Mouse (Mus musculus) CH12.LX (cell line): Measurements from ENCODE around the gene 4930438A08Rik. TPM values are rescaled to one million over a fixed set of nuclear protein-coding genes. Genes with fewer than 3 reads are reported as not detected.

ENCODE experiments used
- DNase-seq: peaks from one replicate; pipeline ENCODE4 v3.0.0-alpha.2; 2013; ENCODE audit errors: extremely low read depth
- H3K27ac ChIP-seq: 2 replicates; pipeline ENCODE4 v1.5.1; 2012; ENCODE audit warnings: low read depth, mild to moderate bottlenecking, control low read depth, moderate library complexity; ENCODE audit not compliant: insufficient read depth
- H3K27me3 ChIP-seq: replicated peaks from 2 replicates; pipeline ENCODE3; 2012; ENCODE audit warnings: inconsistent platforms
- H3K36me3 ChIP-seq, 2 experiments: replicated peaks in 1 of 2; 2 replicates each; pipeline versions ENCODE3 to v1.6.1; 2012; ENCODE audit warnings: inconsistent platforms in 1 of 2, low read length in 1 of 2, mild to moderate bottlenecking in 1 of 2, mixed read lengths in 1 of 2, moderate library complexity in 1 of 2; ENCODE audit not compliant: control insufficient read depth in 1 of 2, insufficient read depth in 1 of 2
- H3K4me1 ChIP-seq, 2 experiments: 2 replicates each; pipeline ENCODE4 v1.6.1; 2012; ENCODE audit warnings: inconsistent platforms in 1 of 2, moderate library complexity in 1 of 2; ENCODE audit not compliant: insufficient read depth in 2 of 2, control insufficient read depth in 1 of 2
- H3K4me2 ChIP-seq: 2 replicates; pipeline ENCODE4 v1.6.1; 2012; ENCODE audit warnings: low read depth, mild to moderate bottlenecking, control low read depth; ENCODE audit not compliant: poor library complexity, insufficient read depth, severe bottlenecking
- H3K4me3 ChIP-seq, 3 experiments: fragments of 150-350 bp in 1 of 3; sonication (generic) in 1 of 3; replicated peaks in 1 of 3; 2 replicates each; pipeline versions ENCODE3 to v1.5.1; 2011 to 2012; ENCODE audit warnings: low read depth in 2 of 3, low read length in 2 of 3, mild to moderate bottlenecking in 2 of 3, moderate library complexity in 2 of 3, control low read depth in 1 of 3, improper control_type of control experiment in 1 of 3, inconsistent platforms in 1 of 3, mixed read lengths in 1 of 3; ENCODE audit not compliant: poor library complexity in 1 of 3
- H3K79me2 ChIP-seq: replicated peaks from 2 replicates; pipeline ENCODE4 v1.6.1; 2012; ENCODE audit warnings: mild to moderate bottlenecking, moderate library complexity; ENCODE audit not compliant: control insufficient read depth, poor library complexity, insufficient read depth, severe bottlenecking; ENCODE audit errors: extremely low read depth
- H3K9ac ChIP-seq: 2 replicates; pipeline ENCODE4 v1.6.1; 2012; ENCODE audit warnings: low read depth, mild to moderate bottlenecking, control low read depth, moderate library complexity; ENCODE audit not compliant: insufficient read depth
- H3K9me3 ChIP-seq: replicated peaks from 2 replicates; pipeline ENCODE3; 2012; ENCODE audit warnings: low read length, inconsistent platforms, mixed read lengths
- CHD1 ChIP-seq: IDR thresholded peaks from 2 replicates; pipeline ENCODE4 v1.6.1; 2012; ENCODE audit warnings: low read depth, low read length, improper control_type of control experiment, inconsistent platforms
- CHD2 ChIP-seq: IDR thresholded peaks from 2 replicates; pipeline ENCODE4 v1.6.1; 2011; ENCODE audit warnings: low read length, improper control_type of control experiment
- ELF1 ChIP-seq: IDR thresholded peaks from 2 replicates; pipeline ENCODE4 v1.6.1; 2014; ENCODE audit warnings: low read depth, mild to moderate bottlenecking, inconsistent platforms, low read length, improper control_type of control experiment
- EP300 ChIP-seq: IDR thresholded peaks from 2 replicates; pipeline ENCODE4 v1.6.1; 2011; ENCODE audit warnings: low read length, improper control_type of control experiment
- HCFC1 ChIP-seq: IDR thresholded peaks from 2 replicates; pipeline ENCODE4 v1.6.1; 2012; ENCODE audit warnings: low read depth, mild to moderate bottlenecking, inconsistent platforms, low read length, improper control_type of control experiment
- JUN ChIP-seq: IDR thresholded peaks from 2 replicates; pipeline ENCODE4 v1.6.1; 2011; ENCODE audit warnings: low read depth, mild to moderate bottlenecking, low read length, improper control_type of control experiment, moderate library complexity; ENCODE audit not compliant: insufficient read depth
- MAFK ChIP-seq: IDR thresholded peaks from 2 replicates; pipeline ENCODE4 v1.6.1; 2011; ENCODE audit warnings: low read length, improper control_type of control experiment; ENCODE audit not compliant: insufficient replicate concordance
- PAX5 ChIP-seq: IDR thresholded peaks from 2 replicates; pipeline ENCODE4 v1.6.1; 2012; ENCODE audit warnings: low read length, inconsistent platforms, mixed read lengths
- POLR2A ChIP-seq: IDR thresholded peaks from 2 replicates; pipeline ENCODE4 v1.6.1; 2011; ENCODE audit warnings: low read depth, mild to moderate bottlenecking, improper control_type of control experiment, low read length
- POLR2AphosphoS2 ChIP-seq: IDR thresholded peaks from 2 replicates; pipeline ENCODE4 v1.6.1; 2011; ENCODE audit warnings: low read depth, low read length, improper control_type of control experiment
- SMC3 ChIP-seq: IDR thresholded peaks from 2 replicates; pipeline ENCODE4 v1.6.1; 2011; ENCODE audit warnings: low read depth, low read length, improper control_type of control experiment
- ZC3H11A ChIP-seq: IDR thresholded peaks from 2 replicates; pipeline ENCODE4 v1.6.1; 2012; ENCODE audit warnings: low read depth, mild to moderate bottlenecking, inconsistent platforms, low read length, improper control_type of control experiment
- ZMIZ1 ChIP-seq: IDR thresholded peaks from 2 replicates; pipeline ENCODE4 v1.6.1; 2012; ENCODE audit warnings: low read depth, mild to moderate bottlenecking, inconsistent platforms, low read length, improper control_type of control experiment
- dilution Hi-C: fragments of 300-500 bp; cut with MboI; formaldehyde crosslinking; loops from 2 replicates; pipeline ENCODE4 v1.14.3; 2020; ENCODE audit warnings: low sequenced_read_pairs; ENCODE audit not compliant: extremely low pct_unique_long_range_greater_than_20kb, extremely low pct_ligation_motif_present
- in situ Hi-C: fragments of 300-500 bp; cut with MboI; formaldehyde crosslinking; loops from 3 replicates; pipeline ENCODE4 v1.14.3; 2019; ENCODE audit warnings: low sequenced_read_pairs, low pct_ligation_motif_present, low pct_unique_long_range_greater_than_20kb, mixed read lengths
- polyA plus RNA-seq: library from polyadenylated mRNA; unstranded; fragments of >175 nt; gene quantifications from 2 replicates; pipeline ENCODE4 v1.2.1, GENCODE M21; 2012; ENCODE audit warnings: low read depth; ENCODE audit not compliant: insufficient read length
- total RNA-seq, 2 experiments: library from RNA; depleted of rRNA; stranded (reverse); fragments of 300-350 nt in 1 of 2; fragments of >200 nt in 1 of 2; gene quantifications; 2 replicates each; pipeline ENCODE4 v1.2.3; 2012 to 2014

Gene 4930438A08Rik
- total and polyA plus RNA-seq, 3 experiments = not detected

GRCm38 (mm10) chr11:58314069-58314468, 39.5 kb downstream of the 4930438A08Rik start:
- no peak overlapping the region for H3K27ac ChIP-seq
- TF ChIP-seq ZC3H11A (no peak), JUN (no peak), CHD2 (no peak), EP300 (no peak), PAX5 (no peak)
- no peak overlapping the region for H3K9ac ChIP-seq
- no peak for DNase-seq
- dilution Hi-C loops (no loop called here), in situ Hi-C loops (no loop called here)
- no peak overlapping the region for H3K4me3 ChIP-seq
- H3K4me2 ChIP-seq = no peak overlapping the region
- H3K4me1 ChIP-seq = no peaks in the 10 kb centered on the region
- H3K79me2 ChIP-seq = no peaks in the 10 kb centered on the region
- no peaks in the 10 kb centered on the region for H3K27me3 ChIP-seq
- H3K36me3 ChIP-seq = peaks cover 38 to 97% of the 10 kb centered on the region in 2 experiments
- H3K9me3 ChIP-seq = no peaks in the 10 kb centered on the region

DNA sequence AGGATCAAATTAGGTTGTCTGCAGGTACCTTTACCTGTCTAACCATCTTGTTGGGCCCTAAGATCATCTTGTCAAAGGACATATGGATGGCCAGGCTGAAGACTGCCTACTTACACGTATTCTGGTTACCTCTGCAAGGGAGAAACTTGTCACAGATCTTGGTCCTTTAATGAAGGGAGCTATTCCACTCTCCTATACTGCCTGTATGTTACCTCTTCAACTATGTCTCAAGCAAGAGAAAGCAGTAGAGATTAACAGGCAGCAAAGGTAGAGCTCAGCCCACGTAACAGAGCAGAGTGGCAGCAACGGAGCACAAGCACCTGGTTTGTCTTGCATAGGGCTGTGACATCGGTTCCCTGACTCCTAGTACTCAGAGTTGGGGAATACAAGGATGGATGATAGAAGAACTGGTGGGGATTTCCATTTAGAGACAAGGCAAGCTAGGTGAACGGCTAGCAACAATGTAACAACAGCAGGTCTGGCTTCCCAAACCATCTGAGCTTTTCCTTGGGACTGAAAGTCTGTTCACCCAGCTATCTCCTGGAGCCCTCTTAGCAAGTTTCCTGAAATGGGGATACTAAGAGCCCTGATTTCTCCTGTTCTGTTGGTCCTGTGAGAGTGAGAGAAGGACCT, 41.1 kb downstream of the 4930438A08Rik start:
- H3K4me3 ChIP-seq = no peak overlapping the region
- DNase-seq = no peak
- H3K36me3 ChIP-seq = peaks cover 42 to 97% of the 10 kb centered on the region in 2 experiments
- in situ Hi-C loops = no loop called here
- no peak overlapping the region for H3K4me2 ChIP-seq
- TF ChIP-seq ELF1 = no peak
- 0 out of 2 replicates have a peak, but pooled peaks have one; percentile 8 for TF ChIP-seq ZMIZ1
- no peak for TF ChIP-seq CHD1
- no peak for TF ChIP-seq HCFC1
- TF ChIP-seq MAFK = no peak
- H3K79me2 ChIP-seq = no peaks in the 10 kb centered on the region
- H3K9ac ChIP-seq = no peak overlapping the region
- no peaks in the 10 kb centered on the region for H3K27me3 ChIP-seq
- no peaks in the 10 kb centered on the region for H3K4me1 ChIP-seq
- no peaks in the 10 kb centered on the region for H3K9me3 ChIP-seq
- H3K27ac ChIP-seq = no peak overlapping the region
- dilution Hi-C loops = no loop called here

GRCm38 (mm10) chr11:58316344-58316743, 41.7 kb downstream of the 4930438A08Rik start:
- Histone ChIP-seq H3K4me3 (no peak overlapping the region), H3K79me2 (no peaks in the 10 kb centered on the region), H3K4me2 (no peak overlapping the region), H3K9me3 (no peaks in the 10 kb centered on the region), H3K36me3 (peaks cover 42 to 97% of the 10 kb centered on the region in 2 experiments), H3K27ac (no peak overlapping the region), H3K27me3 (no peaks in the 10 kb centered on the region), H3K9ac (no peak overlapping the region), H3K4me1 (peaks cover 0 to 3% of the 10 kb centered on the region in 2 experiments; a peak in 1 of 4 replicates)
- dilution Hi-C loops = no loop called here
- DNase-seq = no peak
- in situ Hi-C loops = no loop called here
- TF ChIP-seq POLR2AphosphoS2 (peak; percentile 12; the same call in 1 of the 2 replicates), POLR2A (no peak), EP300 (no peak), SMC3 (no peak)
